Comparison of ENCODE assay signal across 16 mouse cellular contexts in genomic region chr10:90112662-90113061, GRCm38 (mm10).
DNase-seq lines count a peak whose midpoint lies in the region; ATAC-seq and TF ChIP-seq lines count a peak whose summit lies in the region.
"Had no signal": no experiment of that assay in that cellular context is flagged by ENCODE, and none has a peak within 500 bp of the region (broad histone marks: within the 10 kb centered on the region; RNA-seq: fewer than 3 reads in every experiment).

No protein-coding gene starts in this region.

- H3K27me3 ChIP-seq in kidney, embryonic 16.5 days (ENCODE audit: insufficient read depth, low read length): no peaks in the 10 kb centered on the region
- H3K27me3 ChIP-seq in limb, embryonic 14.5 days (ENCODE audit: control insufficient read depth, insufficient read depth, low read length): no peaks in the 10 kb centered on the region
- H3K27me3 ChIP-seq: embryonic facial prominence, embryonic 15.5 days; heart, embryonic 13.5 days; liver, embryonic 15.5 days; neural tube, embryonic 13.5 days had no signal

- H3K36me3 ChIP-seq in kidney, embryonic 16.5 days (ENCODE audit: insufficient read depth, low read length): no peaks in the 10 kb centered on the region
- no peaks in the 10 kb centered on the region for H3K36me3 ChIP-seq in limb, embryonic 14.5 days (ENCODE audit: control insufficient read depth, insufficient read depth, low read length)
- H3K36me3 ChIP-seq: embryonic facial prominence, embryonic 15.5 days; heart, embryonic 13.5 days; liver, embryonic 15.5 days; neural tube, embryonic 13.5 days had no signal

- ATAC-seq in kidney, embryonic 16.5 days (ENCODE audit: low FRiP score, low TSS enrichment): peak; percentile 81
- ATAC-seq in limb, embryonic 14.5 days (ENCODE audit: low FRiP score, low read depth): peak; percentile 79

- no peak overlapping the region for H3K27ac ChIP-seq in kidney, embryonic 16.5 days (ENCODE audit: low read length)
- H3K27ac ChIP-seq in limb, embryonic 14.5 days (replicated peaks; ENCODE audit: low read depth, low read length): no peak overlapping the region
- H3K27ac ChIP-seq: embryonic facial prominence, embryonic 15.5 days; heart, embryonic 13.5 days; liver, embryonic 15.5 days; neural tube, embryonic 13.5 days had no signal

- no peak overlapping the region for H3K9ac ChIP-seq in kidney, embryonic 16.5 days (replicated peaks; ENCODE audit: low read length)
- no peak overlapping the region for H3K9ac ChIP-seq in limb, embryonic 14.5 days (ENCODE audit: low read depth, low read length, severe bottlenecking)
- H3K9ac ChIP-seq: embryonic facial prominence, embryonic 15.5 days; heart, embryonic 13.5 days; liver, embryonic 15.5 days; neural tube, embryonic 13.5 days had no signal

- H3K4me2 ChIP-seq in kidney, embryonic 16.5 days (replicated peaks; ENCODE audit: low read depth, low read length): no peak overlapping the region
- no peak overlapping the region for H3K4me2 ChIP-seq in limb, embryonic 14.5 days (replicated peaks; ENCODE audit: low read depth, low read length, severe bottlenecking)
- H3K4me2 ChIP-seq: embryonic facial prominence, embryonic 15.5 days; heart, embryonic 13.5 days; liver, embryonic 15.5 days; neural tube, embryonic 13.5 days had no signal

- H3K4me3 ChIP-seq in kidney, embryonic 16.5 days (ENCODE audit: low read length): no peak overlapping the region
- no peak overlapping the region for H3K4me3 ChIP-seq in limb, embryonic 14.5 days (replicated peaks; ENCODE audit: low read length)
- H3K4me3 ChIP-seq: embryonic facial prominence, embryonic 15.5 days; heart, embryonic 13.5 days; liver, embryonic 15.5 days; neural tube, embryonic 13.5 days had no signal

- TF ChIP-seq POLR2A in limb, embryonic 14.5 days (IDR thresholded peaks at IDR 0.05; ENCODE audit: borderline replicate concordance, extremely low read depth, insufficient read depth, insufficient read length): no peak

- H3K9me3 ChIP-seq in kidney, embryonic 16.5 days (ENCODE audit: low read length): no peaks in the 10 kb centered on the region
- no peaks in the 10 kb centered on the region for H3K9me3 ChIP-seq in limb, embryonic 14.5 days (ENCODE audit: control insufficient read depth, low read length)
- H3K9me3 ChIP-seq: embryonic facial prominence, embryonic 15.5 days; heart, embryonic 13.5 days; liver, embryonic 15.5 days; neural tube, embryonic 13.5 days had no signal

- DNase-seq in cerebellum, postnatal 10 days: peak; percentile 17 to 19
- DNase-seq in cerebellum, adult 11 months: no peak
- no peak for DNase-seq in kidney, adult 18-20 months
- DNase-seq in adipocyte (ENCODE audit: low spot score): peak; percentile 2
- peak; percentile 25 for DNase-seq in limb, embryonic 14.5 days (ENCODE audit: low spot score)
- no peak for DNase-seq in adrenal gland, postnatal 25 days
- no peak for DNase-seq in adrenal gland, adult (ENCODE audit: inconsistent age in 2 of 2, low spot score in 1 of 2)
- DNase-seq: cerebellum, postnatal 14 days; midbrain, embryonic 14.5 days; right cerebral cortex, adult 18-20 months; thymus, postnatal 36 days had no signal

- H3K4me1 ChIP-seq in kidney, embryonic 16.5 days (ENCODE audit: insufficient read depth, low read length): no peaks in the 10 kb centered on the region
- no peaks in the 10 kb centered on the region for H3K4me1 ChIP-seq in limb, embryonic 14.5 days (ENCODE audit: control insufficient read depth, insufficient read depth, low read length)
- H3K4me1 ChIP-seq: embryonic facial prominence, embryonic 15.5 days; heart, embryonic 13.5 days; liver, embryonic 15.5 days; neural tube, embryonic 13.5 days had no signal

- 18% methylated on average over 5 of the region's 5 CpGs for WGBS in kidney, embryonic 16.5 days
- WGBS in limb, embryonic 14.5 days: 55% methylated on average over 5 of the region's 5 CpGs

Comparison
In these comparisons a context has a peak if more than half of its experiments do, and no peak if none do; other contexts are left out.
1. DNase-seq: peak in cerebellum, postnatal 10 days (2 of 2), adipocyte (single experiment) and limb, embryonic 14.5 days (single experiment); none in cerebellum, adult 11 months (single experiment), kidney, adult 18-20 months (single experiment), adrenal gland, postnatal 25 days (single experiment) and adrenal gland, adult (0 of 2).